Mouse (Mus musculus) heart, postnatal 10 days (tissue): ENCODE results near the gene Mob4. TPM values are rescaled to one million over a fixed set of nuclear protein-coding genes. Genes with fewer than 3 reads are reported as not detected.
A peak's percentile ranks its signal among the peaks of the same experiment; 100 is the strongest.

Experiments
- DNase-seq, 2 experiments: peaks; one replicate each; pipeline ENCODE4 v3.0.0; 2021
- intact Hi-C: fragments of 180-260 bp; cut with DNase I; formaldehyde crosslinking; loops from one replicate; pipeline ENCODE4 v1.15.1; 2025
- total RNA-seq, 2 experiments: library from RNA; stranded (reverse); gene quantifications; 2 replicates each; pipeline ENCODE4 v1.2.3; 2021

Mob4 gene
- total RNA-seq, 2 experiments from 2014 or later: 43.2 to 46.2 TPM

DNA sequence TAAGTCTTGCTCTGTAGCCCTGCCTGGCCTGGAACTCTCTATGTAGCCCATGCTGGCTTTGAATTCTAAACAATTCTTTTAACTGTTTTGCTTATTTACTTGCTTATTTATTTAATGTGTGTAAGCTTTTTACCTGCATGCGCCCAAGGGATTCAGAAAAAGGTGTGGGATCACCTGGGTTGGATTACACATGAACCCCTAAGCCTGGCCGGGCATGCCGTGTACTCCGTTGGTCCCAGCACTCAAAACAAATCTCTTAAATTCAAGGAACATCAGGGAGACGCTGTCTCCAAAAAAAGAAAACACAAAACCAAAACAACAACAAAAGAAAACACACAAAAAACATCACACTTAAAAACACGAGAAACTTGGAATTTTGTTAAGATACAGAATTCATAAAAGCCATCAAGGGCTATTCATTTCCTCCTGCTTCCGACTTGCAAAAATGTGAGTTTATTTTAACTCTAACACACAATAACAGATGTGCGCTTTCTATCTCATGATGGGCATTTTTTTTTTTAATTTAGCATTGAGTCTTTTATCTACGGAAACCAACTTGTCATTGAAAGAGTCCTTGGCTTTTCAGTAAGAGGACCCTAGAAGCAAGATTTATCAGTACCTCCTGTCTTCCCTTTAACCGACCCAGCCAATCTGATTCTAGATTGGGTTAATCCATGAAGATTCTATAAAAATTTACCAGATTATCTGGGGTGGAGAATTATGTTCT lies 678 bp upstream of the Mob4 start:
- intact Hi-C loops: loop anchor here (2.0 to 5.0 kb wide), 5 partner anchors 44 to 1842 kb away; partner anchors contain the start of genes Mars2 and Sf3b1
- no peak for DNase-seq

DNA sequence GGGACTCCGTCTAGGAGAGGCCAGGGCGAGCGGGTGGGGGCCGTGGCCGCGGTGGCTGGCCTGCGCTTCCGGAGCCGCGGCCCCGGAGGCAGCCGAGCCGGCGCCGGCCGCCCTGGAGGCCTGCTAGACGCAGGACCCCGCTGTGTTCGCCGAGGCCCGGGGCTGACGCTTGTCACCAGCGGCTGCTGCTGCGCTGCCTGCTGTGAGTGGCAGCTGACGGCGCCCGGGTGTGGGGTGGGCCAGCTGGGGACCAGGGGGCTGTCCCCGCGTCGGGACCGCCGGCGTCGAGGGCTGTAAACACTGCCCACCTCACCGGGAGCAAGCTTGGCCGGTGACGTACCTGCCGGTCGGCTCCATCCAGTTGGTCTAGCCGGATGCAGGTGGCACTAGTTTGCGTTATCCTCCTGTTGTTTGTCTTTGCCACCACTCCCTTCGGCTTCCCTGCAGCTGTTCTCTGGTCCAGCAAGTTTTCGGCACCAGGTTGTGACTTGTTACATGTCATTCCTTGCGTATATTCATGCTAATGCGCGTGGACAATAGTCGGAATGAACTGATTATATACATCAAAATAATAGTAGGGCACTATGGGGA lies 488 bp downstream of the Mob4 start:
- intact Hi-C loops: loop anchor here (2.0 to 5.0 kb wide), 5 partner anchors 45 to 1841 kb away; partner anchors contain the start of genes Mars2 and Sf3b1
- DNase-seq: no peak

DNA sequence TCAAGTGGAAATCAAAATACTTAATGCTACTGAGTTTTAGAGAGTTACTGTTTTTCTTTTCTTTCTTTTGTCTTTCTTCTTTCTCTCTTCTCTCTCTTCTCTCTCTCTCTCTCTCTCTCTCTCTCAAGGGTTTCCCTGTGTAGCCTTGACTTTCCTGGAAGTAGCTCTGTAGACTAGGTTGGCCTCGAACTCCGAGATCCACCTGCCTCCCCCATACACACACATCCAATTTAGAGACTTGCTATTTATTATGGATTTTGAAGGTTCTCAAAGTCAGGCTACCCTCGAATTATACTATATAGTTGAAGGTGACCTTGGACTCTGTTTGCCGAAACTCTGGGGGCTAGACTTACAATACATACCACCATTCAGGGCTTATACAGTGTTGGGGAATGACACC lies 1.3 kb downstream of the Mob4 start:
- no peak for DNase-seq
- intact Hi-C loops: loop anchor here (5.0 kb wide), 3 partner anchors 60 to 1840 kb away; partner anchors contain the start of gene Mars2

DNA sequence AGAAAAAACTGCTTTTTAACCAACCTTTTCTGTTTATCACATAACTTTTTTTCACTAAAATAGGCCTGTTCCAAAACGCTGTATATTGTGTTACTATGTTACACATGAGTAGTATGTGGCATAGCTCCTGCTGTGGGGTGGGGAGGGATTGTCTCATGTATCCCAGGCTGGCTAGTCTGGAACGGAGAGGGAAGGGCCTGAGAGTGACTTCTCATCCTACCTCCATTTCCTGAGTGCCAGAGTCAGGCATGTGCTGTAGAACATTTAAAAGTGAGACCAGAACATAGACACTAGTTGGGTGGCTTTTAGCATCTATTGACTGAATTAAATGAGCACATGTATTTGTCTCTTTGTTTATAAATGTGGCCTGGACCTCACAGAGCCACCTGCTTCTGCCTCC lies 2.1 kb downstream of the Mob4 start:
- intact Hi-C loops: loop anchor here (5.0 kb wide), 3 partner anchors 59 to 1839 kb away; partner anchors contain the start of gene Mars2
- no peak for DNase-seq

DNA sequence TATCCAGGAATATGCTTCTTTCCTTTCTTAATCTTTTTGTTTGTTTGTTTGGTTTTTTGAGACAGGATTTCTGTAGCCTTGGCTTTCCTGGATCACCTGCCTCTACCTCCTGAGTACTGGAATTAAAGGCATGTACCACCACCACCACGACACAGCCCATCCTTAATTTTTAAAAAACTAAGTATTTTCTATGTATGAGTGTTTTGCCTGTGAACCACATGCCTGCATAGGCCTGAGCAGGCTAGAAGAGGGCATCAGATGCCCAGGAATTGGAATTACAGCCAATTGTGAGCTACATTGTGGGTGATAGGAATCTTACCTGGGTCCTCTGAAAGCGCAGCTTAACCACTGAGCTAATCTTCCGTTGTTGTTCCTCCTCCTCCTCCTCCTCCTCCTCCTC lies 3.3 kb downstream of the Mob4 start:
- intact Hi-C loops: loop anchor here (5.0 kb wide), 3 partner anchors 58 to 1838 kb away; partner anchors contain the start of gene Mars2
- DNase-seq: no peak

DNA sequence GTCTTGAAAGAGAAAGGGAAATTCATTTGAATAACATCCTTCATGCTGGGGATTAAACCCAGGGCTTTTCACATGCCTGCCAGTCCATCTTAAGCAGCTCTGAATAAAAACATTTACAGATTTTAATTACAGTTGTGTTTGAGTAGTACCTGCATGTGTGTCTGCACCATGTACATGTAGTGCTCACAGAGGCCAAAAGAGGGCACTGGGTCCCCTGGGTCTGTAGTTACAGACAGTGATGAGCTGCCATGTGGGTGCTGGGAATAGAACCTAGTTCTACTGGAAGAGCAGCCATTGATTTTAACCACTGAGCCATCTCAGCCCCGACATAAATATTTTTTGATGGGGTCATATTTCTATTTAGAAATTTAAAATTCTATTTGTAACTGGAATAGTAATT lies 4.8 kb downstream of the Mob4 start:
- DNase-seq: no peak
- intact Hi-C loops: no loop called here

DNA sequence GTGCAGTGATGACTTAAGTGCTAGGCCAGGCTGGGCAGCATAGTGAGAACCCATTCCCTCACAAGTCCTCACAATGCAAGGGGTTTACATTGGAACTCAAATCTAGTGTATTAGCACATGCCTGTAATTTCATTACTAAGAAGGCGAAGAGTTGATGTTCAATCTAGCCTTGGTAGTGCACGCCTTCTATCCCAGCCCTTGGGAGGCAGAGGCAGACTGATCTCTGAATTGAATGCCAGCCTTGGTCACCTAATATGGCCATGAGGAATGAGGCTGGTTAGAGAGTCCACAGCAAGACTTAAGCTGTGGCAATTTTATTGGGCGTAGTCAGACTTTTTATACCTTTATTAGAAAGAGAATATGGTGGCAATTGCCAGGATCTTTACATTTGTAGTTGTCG lies 13.3 kb downstream of the Mob4 start:
- DNase-seq: no peak
- intact Hi-C loops: no loop called here

DNA sequence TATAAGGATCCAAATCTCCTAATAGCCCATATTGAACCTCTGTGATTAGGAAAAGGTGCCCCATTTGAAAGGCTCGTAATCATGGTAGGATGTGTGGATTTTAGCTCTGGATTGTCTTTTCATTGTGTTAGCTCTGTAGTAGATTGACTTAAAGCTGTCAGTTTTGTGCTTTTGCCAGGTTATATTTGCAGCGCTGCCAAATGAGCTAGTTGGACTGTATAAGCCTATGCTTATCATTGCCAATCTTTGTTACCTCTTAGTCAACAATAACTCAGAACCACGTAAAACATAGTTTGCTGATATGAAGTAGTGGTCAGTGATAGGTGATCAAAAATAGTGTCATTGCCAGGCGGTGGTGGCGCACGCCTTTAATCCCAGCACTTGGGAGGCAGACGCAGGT lies 14.5 kb downstream of the Mob4 start:
- intact Hi-C loops: no loop called here

DNA sequence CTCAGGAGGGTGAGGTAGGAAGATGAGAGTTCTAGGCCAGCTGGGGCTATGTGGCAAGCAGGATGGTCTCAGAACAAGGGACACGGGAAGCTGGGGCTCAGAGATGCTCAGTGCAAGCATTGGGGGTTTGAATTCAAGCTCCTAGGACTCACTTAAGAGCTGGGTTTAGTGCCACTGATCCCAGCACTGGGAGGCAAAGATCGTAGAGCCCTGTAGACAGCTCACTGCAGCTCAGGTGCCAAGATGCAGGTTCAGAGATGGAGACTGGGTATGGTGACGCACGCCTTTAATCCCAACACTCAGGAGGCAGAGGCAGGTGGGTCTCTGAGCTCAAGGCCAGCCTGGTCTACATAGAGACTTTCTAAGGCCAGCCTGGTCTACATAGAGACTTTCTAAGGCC lies 26.3 kb downstream of the Mob4 start:
- DNase-seq: no peak
- intact Hi-C loops: no loop called here

More for the DNA sequence above, 14.5 kb downstream of the Mob4 start:
- no peak for DNase-seq

DNA sequence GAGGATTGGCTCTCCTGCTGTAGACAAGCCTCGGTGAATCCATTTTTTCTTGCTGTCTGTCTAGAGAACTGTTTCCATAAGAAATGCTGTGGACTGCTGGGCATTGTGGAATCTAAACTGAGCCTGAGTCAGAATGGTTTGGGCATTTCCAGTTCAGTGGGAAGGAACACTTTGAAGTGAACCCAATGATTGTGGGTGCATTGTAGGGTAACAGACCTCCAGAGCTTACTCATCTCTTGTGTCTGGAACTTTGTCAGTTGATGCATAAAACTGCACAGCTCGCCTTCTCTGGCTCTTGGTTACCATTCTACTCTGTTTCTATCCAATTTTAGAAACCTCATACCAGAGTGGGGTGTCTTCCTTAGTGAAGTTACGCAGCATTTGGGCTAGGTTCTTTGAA lies 27.2 kb downstream of the Mob4 start:
- intact Hi-C loops: no loop called here
- no peak for DNase-seq

DNA sequence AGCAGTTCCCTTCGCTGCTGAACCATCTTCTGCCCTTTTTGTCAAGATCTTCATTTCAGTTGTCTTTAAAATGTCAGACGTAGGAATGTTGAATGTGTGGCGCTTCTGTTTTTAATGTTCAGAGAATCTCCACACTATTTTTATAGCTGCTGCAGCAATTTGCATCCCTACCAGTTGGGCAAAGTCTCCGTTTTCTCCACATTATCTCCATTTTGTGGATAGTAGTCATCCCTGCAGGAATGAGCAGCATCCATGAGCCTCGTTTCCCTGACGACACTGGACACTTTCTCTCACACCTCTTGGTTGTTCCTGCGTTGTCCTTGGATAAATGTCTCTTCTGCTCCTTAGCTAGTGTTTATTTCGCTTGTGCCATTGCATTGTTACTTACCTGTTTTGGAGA lies 27.8 kb downstream of the Mob4 start:
- intact Hi-C loops: no loop called here
- no peak for DNase-seq

DNA sequence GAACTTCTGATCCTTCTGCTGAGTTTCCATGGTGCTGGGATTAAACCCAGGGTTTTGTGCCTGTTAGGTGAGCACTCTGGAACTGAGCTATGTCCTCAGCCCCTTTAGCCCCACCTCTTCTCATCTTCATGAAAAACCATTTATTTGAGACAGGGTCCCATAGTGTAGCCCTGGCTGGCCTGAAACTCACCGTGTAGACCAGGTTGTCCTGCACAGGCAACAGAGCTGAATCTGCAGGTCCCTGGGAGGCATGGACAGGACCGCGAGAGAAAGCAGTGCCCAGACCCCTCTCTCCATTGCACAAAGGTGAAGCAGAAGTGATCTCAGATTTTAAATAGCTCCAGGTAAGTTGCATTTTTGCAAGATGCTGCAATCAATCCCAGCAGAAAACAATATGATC lies 29.2 kb downstream of the Mob4 start:
- intact Hi-C loops: no loop called here
- DNase-seq: no peak

DNA sequence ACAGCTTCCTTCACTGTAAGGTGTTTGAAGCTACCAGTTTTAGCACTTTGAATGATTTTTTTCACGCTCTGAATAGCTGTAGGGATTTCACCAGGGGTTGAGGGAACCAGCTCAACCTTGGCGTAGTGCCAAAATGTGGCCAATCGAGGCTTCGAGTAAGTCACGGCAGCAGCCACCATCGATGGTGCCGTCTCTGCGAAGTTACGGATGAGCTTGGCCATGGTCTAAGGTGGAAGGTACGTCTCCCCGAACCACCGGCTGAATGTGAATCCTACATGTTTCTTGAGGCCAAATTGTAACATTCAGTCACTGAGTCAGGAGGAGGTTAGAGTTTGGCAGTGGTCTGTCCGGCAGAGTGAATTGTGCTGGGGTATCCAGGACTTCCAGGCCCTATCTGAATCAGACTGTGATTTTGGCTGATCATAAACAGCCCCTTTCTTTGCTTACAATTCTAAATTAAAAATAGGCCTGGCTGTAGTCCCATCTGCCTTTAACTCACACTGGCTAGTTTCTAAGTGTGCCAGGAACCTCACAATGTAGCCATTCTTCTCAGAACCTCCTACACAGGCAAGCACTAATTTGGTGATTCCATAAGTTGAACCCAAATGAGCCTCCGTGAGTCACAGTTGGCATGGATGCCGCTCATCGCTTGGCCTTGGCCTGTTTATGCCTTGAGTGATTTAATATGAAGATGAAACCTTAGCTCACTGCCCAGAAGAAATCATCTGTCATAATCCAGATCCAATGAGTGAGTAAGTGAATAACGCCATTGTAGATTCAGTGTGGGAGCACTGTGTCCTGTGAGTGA lies 30.0 kb downstream of the Mob4 start:
- peak in 1 of 2 experiments; percentile 18 for DNase-seq
- intact Hi-C loops: no loop called here

DNA sequence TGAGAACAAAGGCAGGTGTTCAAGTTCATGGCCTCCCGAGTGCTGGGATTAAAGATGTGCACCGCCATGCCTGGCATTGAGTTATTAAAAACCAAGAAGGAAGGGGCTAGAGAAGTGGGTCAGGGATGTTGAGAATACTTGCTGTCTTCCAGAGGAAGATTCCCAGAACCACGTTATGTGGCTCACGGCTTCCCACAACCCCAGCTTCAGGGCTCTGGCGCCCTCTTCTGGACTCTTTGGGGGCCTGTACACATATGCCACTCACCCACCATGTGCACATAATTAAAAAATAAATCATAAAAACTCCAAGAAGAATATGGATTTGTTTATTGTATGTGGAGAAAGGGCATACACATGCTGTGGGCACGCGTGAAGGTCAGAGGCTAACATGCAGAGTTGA lies 30.9 kb downstream of the Mob4 start:
- intact Hi-C loops: no loop called here

DNA sequence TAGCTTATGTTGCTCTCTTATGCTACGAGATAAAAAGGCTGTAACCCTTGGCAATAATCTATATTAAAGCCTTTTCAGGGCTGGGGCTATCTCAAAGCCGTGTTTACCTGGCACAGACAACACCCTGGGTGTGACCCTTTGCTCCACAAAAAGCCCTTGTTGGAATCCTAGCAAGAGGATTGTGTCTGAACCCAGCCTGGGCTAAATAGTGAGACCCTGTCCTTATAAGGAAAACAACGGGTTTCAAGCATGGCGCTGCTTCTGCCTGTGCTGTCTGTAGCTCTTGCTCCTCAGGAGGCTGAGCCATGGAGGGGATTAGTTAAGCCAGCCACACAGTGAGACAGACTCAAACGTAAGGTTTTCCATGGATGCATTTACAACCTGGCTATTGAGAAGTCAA lies 31.8 kb downstream of the Mob4 start:
- DNase-seq: no peak
- intact Hi-C loops: no loop called here

More for the DNA sequence above, 30.9 kb downstream of the Mob4 start:
- no peak for DNase-seq

DNA sequence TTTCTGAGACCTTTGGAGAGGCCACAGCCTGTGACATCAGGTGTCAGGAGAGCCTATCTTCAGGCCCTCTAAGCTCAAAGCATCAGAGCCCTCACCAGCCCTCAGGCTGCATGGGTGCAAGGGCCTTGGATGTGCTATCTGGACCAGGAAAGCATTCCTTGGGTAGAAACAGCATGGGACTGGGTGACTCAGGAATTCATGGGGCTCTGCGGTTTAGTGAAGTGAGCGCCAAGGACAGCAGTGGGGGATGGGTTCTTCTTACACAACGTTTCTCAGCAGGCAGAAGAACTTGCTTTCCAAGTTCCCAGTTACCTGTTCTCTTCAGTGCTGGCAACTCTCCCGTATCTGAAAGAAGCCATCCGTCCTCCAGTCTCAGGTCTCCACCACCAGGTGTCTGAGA lies 33.0 kb downstream of the Mob4 start:
- intact Hi-C loops: no loop called here
- DNase-seq: no peak

DNA sequence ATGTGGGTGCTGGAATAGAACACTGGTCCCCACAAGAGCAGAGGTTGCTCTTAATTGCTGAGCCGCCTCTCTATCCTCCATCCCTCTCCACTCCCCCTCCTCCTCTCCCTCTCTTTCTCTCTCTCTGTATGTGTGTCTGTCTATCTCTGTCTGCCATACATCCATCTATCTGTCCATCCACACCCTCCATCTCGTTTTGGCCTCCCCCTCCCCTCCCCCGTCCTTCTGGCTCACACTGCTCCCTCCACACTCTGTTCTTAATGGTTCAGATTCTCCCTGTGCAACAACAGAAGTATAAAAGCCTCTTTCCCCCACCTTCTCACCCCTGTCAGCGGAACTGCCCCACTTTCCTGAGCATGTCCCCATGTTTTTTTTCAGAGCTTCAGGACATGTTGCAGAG lies 36.5 kb downstream of the Mob4 start:
- intact Hi-C loops: no loop called here
- no peak for DNase-seq

DNA sequence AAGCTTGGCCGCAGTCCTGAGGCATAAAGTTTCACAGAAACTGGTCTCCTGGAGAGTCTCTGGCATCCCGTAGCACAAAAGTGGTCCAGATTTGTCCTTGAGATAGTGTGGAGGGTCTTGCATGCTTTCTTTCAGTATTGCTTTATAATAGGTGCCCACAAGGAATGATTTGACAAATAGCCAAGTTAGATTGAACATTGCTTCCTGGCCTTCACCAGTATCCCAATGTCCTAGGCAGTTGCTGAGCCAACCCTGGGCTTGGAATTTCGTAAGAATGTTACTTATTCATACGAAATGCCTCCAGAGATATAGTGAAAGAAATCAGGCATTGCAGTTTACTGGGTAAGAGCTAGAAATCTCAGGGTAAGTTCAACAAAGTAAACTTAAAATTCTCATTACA lies 37.6 kb downstream of the Mob4 start:
- DNase-seq: no peak
- intact Hi-C loops: no loop called here

DNA sequence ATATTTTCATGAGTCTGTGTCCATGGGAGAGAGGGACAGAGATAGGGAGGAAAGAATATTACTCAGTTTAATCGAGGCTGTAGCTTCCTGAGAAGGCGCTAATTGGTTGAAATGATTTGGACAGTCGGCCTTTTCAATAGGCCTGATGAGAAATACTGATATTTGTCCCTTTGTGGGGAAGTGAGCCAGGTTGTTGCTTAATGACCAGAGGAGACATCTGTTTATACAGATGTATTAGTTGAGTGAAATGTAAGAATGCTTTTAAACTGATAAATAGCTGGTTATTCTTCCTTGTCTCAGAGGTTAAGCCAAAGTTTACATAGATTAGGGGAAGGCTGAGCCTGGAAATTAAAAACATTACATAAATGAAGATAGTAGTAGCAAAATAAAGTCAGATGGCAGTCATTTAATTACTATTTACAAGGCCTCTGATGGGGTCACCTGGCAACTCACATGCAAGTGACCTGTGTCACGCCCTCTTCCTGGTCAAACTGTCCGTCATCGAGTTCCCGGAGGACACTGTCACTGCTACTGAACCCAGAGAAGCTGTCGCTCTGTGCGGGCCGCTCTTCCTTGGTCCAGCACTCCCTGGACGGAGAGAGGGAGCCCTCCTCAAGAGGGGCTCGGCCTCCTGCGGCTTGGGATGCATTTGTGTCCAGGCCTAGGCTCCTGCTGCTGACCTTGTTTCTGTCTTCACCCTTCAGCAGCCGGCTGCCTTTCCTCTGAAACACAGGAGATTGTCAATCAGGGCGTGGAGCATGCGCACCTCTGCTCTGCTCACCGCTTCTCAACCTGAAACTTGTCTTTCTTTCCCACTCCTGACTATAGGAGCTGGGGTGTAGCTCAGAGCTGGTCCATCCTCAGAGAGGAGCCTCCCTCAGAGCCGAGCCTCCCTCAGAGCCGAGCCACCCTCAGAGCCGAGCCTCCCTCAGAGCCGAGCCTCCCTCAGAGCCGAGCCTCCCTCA lies 40.6 kb downstream of the Mob4 start:
- intact Hi-C loops: no loop called here
- no peak for DNase-seq
